Mouse (Mus musculus) E14TG2a.4 (cell line): ENCODE measurements around the gene Slit2.

Source experiments
- CTCF ChIP-seq: conservative IDR thresholded peaks from 2 replicates; pipeline ENCODE4 v1.5.1; 2014; ENCODE audit warnings: low read length
- NANOG ChIP-seq: IDR thresholded peaks from 2 replicates; pipeline ENCODE4 v1.6.1; 2014; ENCODE audit warnings: borderline replicate concordance, low read length, mixed read lengths
- POU5F1 ChIP-seq: IDR thresholded peaks from 2 replicates; pipeline ENCODE4 v1.6.1; 2014; ENCODE audit warnings: low read length, borderline replicate concordance

- no peak for TF ChIP-seq CTCF
- no peak for TF ChIP-seq NANOG
- no peak for TF ChIP-seq POU5F1
Measured at GRCm38 (mm10) chr5:48345983-48346648, 363.2 kb downstream of the Slit2 start.
